Mouse (Mus musculus) gastrocnemius, postnatal 36 days (tissue): Measurements from ENCODE around the gene Fkbp9. TPM values are rescaled to one million over a fixed set of nuclear protein-coding genes. Genes with fewer than 3 reads are reported as not detected.

Experiments
- DNase-seq, 2 experiments: peaks; one replicate each; pipeline ENCODE4 v3.0.0; 2022
- intact Hi-C: fragments of 180-260 bp; cut with DNase I; formaldehyde crosslinking; loops from one replicate; pipeline ENCODE4 v1.15.1; 2025
- long read RNA-seq, 2 experiments: library from polyadenylated mRNA; stranded (forward); transcript quantifications; one replicate each; pipeline ENCODE4 v2.0.0; 2021
- total RNA-seq, 2 experiments: library from RNA; stranded (reverse); gene quantifications; 2 replicates each; pipeline ENCODE4 v1.2.3; 2021

Fkbp9 gene
- 10 to 100 TPM; 44.4 to 48.4 TPM for total RNA-seq
- long read RNA-seq, experiment 1, transcript Fkbp9-201 (10 exons, 3,009 nt): major isoform, 32 of 41 reads
- long read RNA-seq, experiment 1, partial matches to known transcripts: 2 of 41 reads
- long read RNA-seq, experiment 1, other reads (novel, unspliced or antisense): 7 of 41 reads
- long read RNA-seq, experiment 2, transcript Fkbp9-201 (10 exons, 3,009 nt): major isoform, 57 of 66 reads
- long read RNA-seq, experiment 2, partial matches to known transcripts: 8 of 66 reads
- long read RNA-seq, experiment 2, other reads (novel, unspliced or antisense): 1 of 66 reads

DNA sequence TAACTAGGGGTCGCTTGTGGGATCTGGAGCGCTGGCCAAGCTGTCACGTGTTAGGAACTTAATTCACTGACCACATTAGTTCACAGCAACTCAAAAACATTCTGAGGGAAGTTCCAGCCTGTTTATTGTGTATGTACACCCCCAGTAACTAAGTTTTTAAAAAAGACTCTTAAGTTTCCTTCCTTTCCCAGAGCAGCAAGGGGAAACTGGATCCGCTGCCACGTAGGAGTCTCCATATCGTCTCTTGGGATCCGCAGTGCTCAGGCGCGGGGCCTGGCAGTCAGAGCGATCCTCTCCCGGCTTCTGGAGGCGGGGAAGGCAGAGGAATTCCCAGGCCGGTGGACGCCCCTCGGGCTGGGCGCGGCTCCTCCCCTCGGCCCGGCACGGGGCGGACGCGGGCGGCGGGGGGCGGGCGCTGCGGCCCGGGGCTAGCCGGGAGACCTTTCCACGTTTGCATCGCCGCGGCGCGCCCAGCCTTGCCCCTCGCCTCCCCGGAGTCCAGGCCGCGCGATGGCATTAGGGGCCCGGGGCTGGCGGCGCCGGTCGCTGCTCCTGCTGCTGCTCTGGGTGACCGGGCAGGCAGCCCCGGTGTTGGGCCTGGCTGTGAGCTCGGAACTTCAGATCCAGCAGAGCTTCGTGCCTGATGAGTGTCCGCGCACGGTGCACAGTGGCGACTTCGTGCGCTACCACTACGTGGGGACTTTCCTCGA, at the start of gene Fkbp9:
Fkbp9 (plus strand) TSS at position 363 of the 710 bp plus-strand sequence.
- peak; percentile 79 to 85 for DNase-seq
- intact Hi-C loops: no loop called here

DNA sequence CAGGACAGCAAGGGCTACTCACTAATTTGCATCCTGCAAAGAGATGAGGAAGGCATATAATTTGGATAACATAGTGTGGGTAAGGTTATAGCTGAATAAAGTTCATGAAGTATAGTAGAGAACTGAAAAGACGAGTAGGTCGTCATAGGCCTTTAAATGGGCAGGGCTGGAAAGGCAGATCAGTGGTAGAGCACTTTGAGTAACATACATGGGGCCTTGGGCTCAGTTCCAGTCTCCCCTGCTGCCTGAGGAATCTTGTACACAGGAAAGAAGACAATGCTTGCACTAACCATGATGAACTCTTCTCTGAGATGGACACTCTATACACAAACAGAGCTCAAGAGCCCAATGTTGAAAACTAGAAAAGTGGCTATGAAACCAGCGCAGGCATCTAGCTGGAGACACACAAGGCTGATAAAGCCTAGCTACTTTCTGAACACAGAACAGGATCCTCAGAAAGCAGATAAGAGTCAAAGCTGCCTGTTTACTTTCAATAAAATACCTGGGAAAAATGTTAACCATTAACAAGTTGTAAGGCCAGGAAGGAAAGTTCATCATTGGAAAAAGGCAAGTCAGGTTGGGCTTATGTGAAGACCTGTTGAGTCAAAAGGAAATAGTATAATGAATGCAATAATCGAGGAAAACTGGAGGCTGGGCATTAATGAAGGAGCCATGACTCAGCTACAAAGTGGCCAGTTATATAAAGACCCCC, 48.1 kb upstream of the Fkbp9 start:
- intact Hi-C loops: no loop called here
- no peak for DNase-seq

DNA sequence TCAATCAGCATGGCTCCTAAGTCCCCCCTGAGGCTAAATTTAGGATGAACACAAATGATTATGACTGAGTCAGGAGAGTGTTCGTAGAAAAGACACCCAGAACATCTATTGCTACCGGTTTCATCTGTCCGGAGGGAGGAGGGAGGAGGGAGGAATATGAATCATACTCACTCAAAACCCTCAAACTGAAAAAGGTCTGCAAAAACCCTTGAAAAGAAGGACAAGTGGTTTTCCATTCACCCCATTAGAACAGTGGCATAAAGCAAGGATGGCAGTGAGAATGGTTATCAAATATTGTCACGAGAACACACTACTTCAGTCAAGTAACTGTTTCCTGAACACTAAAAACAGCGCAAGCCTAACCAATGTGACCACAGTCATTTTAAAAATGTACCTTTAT, 46.8 kb upstream of the Fkbp9 start:
- DNase-seq: no peak
- intact Hi-C loops: no loop called here

DNA sequence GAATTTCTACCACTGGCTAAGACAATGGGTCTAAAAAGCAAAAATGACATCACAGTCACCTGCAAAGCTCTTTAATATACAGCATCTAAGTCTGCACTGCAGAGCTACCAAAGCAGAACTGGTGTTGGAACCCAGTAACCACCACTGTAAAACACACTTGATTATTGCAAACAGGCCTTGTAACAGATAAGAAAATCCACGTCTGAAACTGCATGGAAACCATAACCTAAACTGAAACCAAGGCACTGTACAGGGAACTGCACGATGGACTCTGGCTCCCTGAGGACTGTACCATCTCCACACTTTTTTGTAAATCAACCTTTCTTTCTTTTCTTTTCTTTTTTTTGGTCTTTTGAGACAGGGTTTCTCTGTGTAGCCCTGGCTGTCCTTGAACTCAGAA, 44.2 kb upstream of the Fkbp9 start:
- intact Hi-C loops: no loop called here
- DNase-seq: no peak

DNA sequence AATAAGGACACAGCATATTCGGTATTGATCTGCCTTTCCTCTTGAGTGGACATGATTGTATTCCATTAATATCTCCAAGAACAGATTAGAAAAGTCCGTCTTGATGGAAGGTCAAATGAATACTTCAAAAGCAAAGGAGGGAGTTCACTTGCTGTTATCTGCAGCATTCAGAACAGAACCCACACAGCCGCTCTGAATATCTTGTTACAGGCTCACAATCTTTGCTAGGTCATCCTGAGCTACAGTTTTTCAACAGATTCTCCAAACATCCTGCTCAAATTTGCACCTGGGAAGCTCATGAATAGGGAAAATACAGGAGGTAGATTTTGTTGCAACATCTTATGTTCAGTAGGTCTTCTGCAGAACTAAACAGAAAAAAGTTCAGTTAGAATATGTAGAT, 42.5 kb upstream of the Fkbp9 start:
- intact Hi-C loops: no loop called here
- DNase-seq: no peak

DNA sequence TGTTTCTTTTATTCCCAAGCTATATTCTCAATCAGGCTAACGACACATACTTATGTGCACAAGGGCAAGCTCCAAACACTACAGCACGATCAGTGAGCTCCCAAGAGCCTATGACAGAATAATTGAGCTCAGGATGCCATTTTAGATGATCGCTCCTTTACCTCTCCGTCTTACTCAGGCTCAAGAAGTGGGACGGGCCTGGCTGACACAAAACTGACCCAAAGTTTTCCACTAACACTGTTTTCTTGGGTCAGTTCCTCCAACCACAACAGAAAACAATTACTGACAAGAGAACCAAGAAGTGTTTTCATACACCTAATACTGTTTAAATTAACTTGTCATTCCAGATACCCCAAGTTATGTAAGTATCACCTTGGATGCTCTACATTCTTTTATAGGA, 37.0 kb upstream of the Fkbp9 start:
- intact Hi-C loops: no loop called here
- DNase-seq: no peak

DNA sequence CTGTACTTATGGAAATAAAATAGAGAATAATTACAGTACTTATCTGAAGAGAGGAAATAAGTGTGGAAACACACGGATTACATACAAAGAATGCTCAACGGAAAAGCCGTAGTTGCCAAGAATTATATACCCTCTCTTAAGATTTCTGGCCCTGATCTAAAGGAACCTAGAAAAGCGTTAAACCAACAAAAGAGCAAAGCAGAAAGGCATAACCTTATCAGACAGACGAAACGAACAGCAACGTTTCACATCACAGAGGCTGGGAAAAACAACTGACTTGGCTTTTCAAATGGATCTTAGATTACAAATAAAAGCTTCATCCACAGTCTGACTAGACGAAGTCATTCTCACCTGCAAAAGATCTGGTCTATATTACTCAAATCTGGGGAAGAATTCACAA, 35.6 kb upstream of the Fkbp9 start:
- intact Hi-C loops: no loop called here
- DNase-seq: no peak

DNA sequence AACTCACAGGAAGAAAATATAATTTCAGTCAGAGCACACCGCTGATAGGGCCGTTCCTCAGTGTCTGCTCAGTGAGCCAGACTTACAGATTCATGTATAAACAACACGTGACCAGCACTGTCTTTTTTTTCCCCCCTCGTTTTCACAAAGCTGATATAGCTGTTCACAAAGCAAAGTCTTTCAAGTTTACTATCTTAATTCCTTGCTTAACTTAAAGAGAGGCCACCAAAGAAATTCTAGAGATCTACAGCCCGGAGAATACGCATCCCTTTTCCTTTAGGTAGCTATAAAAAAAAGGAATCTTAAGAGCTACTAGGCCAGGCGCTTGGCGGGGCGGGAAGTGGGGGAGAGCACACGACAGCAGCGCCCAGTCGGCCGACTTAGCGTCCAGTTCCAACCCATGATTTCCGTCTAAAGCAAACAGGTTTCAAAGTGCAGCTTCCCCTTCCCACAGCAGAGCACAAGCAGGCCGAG, 35.2 kb upstream of the Fkbp9 start:
- intact Hi-C loops: no loop called here
- DNase-seq: peak in 1 of 2 experiments; percentile 19

DNA sequence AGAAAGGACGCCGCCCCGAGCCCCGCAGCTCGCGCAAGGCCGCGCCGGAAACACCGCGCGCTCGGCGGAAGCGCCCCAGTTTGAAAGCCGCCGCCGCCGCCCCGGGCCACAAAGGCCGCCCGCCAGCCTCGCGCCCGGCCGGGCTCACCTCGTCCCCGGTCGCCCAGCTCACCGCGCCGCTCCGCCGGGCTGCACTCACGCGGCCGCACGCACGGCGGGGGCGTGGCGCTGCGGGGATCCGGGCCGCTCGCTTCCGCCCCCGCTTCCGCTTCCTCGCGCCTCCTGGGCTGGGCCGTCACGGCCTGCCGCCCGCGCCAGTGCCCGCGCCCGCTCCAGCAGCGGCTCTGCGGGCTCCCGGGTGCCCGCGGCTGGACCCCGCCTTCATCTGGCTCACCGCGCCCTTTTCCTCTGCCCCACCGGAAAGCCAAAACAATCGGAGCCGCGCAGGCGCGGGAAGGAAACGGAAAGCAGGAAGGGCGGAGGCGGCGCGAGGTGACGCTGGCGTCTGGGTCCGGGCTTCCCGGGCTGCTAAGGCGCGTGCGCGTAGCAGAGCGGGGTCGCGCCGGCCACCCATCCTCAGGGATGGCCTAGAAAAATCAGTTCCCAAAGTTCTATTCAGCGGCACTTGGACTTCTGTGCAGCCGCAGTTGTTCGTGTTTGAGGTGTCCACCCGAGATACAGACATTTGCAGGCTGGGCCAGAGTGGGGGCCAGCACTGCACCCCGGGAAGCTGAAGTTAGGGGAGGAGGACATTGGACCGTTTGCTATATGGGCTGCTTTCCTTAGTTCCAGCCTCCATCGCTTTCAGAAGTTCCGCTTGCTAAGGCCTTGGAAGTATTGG, 34.3 kb upstream of the Fkbp9 start, which contains the start of gene Kbtbd2:
Kbtbd2 (minus strand) TSS at position 503 of the 841 bp plus-strand sequence.
- intact Hi-C loops: no loop called here
- DNase-seq: peak; percentile 91 to 92

DNA sequence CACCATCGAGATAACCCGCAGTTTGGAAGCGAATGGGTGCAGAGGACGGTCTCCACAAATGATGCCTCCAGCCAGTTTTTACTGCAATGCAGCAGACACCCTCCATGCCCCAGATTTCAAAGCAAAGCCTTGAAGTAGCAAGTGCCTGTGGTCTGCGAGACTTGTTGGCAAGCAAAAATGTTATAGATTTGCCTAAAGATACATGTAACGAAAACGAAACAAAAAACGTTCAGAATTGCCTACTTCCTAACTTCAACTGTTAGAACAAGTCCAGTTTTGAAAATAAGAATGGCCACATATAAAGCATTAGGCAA, 33.8 kb upstream of the Fkbp9 start:
- intact Hi-C loops: no loop called here
- no peak for DNase-seq

DNA sequence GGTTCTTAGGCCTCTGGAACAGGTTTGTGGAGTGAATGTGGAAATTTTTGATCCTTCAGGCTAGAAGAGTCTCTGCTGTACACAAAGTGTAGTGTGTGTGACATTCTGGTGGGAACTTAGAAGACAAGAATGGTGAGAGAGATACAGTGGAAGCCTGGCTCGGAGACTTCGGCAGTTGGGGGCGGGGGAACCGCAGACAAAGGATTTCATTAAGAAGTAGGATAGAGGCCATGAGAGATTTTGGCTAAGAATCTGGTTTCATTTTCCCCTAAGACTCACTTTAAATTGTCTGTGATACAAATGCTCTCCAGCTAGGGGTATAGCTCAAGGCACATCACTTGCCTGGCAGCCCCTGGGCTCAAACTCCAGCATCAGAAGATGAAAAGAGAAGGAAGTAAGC, 26.8 kb upstream of the Fkbp9 start:
- no peak for DNase-seq
- intact Hi-C loops: loop anchor here (10.0 kb wide), 1 partner anchor 260 kb away; the partner anchor contains the start of gene Vmn1r9

DNA sequence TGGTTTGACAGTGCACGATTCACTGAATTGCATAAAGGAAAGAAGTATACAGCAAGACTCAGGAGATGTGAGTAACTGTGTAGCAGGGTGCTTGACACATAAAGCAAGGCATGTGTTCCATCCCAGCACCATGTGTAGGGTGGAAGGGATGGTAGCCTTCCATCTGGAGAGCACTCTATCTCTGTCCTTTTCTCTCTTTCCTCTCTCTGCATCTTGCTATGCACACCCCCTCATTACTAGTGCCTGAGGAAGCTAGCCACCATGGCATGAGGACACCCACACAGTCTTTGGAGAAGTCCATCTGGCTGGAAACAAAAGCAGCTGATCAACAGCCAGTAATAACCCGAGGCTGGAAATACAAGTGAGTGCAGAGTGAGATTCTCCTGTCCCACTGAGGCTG, 25.7 kb upstream of the Fkbp9 start:
- DNase-seq: no peak
- intact Hi-C loops: loop anchor here (10.0 kb wide), 1 partner anchor 259 kb away; the partner anchor contains the start of gene Vmn1r9

DNA sequence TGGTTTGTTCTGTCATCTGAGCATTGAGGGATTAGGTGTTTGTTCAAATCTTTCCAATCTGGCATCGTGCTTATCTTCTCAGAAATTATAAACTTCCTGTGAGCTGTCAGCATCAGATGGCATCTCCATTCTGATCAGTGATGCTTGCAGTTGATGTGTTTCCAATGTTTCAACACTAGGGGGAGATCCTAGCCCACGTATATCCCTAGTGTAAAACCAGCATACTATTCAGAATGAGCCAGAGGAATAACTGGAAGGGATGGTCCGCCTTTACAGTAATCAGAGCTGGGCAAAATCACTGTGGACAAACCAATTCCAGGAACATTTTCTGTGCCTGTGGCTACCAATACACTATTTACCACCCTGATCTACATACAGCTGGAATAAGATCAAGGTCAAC, 23.2 kb upstream of the Fkbp9 start:
- intact Hi-C loops: loop anchor here (2.0 to 10.0 kb wide), 2 partner anchors 100 to 256 kb away; partner anchors contain the start of gene Vmn1r9

DNA sequence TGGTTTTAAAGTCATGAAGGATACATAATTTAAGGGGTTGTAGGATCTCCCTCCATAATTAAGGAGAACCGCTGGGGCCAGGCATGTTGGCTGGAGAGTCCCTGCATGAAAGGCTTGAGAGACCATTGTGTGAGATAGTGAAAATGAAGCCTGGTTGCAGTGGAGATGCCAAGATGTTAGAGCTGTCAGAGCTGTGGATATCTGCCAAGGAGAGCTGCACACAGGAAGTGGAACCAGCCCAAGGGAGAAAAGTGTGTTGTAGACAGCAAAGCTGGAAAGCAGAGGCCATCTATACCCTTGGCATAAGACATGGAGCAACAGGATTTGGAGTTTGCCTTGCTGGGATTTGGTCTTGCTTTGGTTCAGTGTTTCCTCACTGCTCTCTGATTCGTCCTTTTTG, 18.5 kb upstream of the Fkbp9 start:
- intact Hi-C loops: no loop called here
- DNase-seq: no peak

More for the DNA sequence above, 23.2 kb upstream of the Fkbp9 start:
- no peak for DNase-seq

DNA sequence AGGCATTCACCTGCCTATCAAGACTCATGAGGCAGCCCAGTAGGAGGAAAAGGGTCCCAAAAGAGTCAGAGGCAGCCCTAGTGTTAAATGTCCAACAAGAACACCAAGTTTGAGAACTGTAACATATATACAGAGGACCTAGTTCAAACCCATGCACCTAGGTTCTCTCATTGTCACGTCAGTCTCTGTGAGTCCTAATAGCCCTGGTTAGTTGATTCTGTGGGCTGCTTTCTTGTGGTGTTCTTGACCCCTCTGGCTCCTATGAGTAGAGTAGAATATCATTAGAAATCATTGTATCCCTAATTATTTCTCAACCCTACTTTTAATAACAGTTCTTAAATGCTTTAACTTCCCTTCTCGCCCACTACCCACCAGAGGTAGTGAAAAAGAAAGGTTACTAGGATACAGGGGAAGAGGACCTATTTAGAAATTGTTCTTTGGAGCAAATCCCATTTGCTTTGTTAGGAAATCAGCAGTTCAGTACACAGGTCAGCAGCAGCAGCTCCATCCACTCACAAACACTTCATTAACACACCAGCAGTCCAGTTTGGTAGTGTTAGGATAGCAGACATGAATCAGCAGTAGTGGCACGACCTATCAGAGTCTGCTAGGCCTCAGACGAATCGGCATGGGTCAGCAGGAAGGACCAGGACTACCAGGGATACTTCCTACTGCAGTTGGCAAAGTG, 13.3 kb upstream of the Fkbp9 start:
- intact Hi-C loops: no loop called here
- no peak for DNase-seq

DNA sequence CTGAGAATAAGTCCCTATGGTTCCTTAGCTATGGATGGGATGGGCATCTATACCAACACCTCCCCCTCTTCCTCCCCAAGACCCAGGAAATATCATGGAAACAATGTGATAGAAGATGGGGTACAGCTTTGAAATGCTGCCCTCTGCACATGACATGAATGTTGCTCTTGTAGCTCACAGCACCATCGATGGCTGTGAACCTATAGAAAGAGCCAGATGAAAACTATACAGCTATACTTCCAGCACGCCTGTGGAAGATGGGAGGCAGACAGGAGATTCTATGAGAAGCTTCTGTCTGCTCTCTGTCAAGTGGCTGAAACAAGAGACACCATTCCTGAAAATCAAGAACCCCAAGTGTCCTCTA, 12.8 kb upstream of the Fkbp9 start:
- intact Hi-C loops: no loop called here
- DNase-seq: no peak

DNA sequence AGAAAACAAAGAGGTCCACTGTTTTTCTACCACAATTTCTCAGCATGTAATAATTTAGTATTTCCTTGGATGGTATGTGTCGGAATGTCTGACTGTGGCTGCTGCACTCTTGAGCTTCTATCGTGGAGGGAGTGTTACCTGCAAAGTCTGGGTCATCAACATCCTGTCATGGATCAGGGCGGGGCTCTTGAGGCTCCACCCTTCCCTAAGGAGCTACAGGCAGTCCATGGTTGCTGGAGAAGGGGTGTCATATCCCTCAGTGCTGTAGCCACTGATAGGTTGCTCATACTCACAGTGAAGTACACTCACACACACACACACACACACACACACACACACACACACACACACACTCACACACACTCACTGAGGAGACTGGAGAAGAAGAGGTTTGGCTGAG, 6.2 kb upstream of the Fkbp9 start:
- no peak for DNase-seq
- intact Hi-C loops: no loop called here

DNA sequence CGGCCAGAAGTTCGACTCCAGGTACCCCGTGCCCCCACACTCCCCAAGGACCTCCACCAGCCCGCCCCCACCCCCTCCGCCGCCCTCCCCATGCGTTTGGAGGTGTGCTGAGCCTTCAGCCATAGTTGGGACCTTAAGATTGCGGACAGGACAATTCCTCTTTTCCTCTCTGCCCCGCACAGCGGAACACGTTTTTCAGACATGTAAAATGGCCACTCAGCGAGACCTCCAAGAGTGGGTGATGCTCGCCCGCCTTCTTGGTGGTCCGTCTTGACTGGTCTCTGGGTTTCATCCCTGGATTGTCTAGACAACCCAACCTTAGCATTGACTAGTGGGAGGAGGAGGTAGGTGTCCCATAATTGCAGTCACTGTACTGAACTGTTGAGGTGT, 543 bp downstream of the Fkbp9 start:
- DNase-seq: peak in 1 of 2 experiments; percentile 24
- intact Hi-C loops: no loop called here

DNA sequence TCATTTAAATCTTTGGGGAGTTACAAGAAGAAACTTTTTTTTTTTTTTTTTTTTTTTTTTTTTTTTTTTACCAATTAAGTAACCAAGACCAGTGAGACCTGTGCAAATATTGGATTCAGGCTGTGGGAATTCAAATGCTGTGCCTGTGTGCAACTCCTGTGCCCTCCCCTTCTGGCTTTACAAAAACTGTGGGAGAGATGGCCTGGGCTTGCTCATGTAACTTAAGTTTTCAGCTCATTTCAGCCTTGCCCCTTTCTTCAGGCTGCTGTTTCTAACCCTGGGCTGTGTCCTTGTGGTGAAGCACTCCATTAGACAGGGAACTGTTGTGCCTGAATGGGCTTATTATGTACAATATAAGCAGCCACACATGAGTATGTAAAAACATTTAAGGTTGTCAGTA, 971 bp downstream of the Fkbp9 start:
- DNase-seq: no peak

DNA sequence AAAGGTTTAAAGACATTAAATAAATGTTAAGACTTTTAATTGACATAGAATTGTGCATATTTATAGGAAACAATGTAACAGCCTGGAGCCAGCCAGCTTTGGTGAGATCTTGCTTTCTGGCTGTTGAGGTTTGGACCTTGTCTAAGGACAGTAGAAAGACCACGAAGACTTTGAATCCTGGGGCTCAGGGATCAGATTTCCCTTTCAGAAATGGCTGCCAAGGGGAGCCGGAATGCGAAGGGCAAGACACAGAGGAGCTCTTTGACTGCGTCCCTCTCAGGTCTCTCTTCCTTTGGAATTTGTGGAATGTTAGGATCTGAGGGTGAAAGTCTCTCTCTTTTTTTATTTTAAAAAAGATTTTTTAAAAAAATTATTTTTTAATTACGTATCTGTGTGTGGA, 2.9 kb downstream of the Fkbp9 start:
- DNase-seq: no peak
- intact Hi-C loops: no loop called here

More for the DNA sequence above, 971 bp downstream of the Fkbp9 start:
- intact Hi-C loops: no loop called here
